Mouse (Mus musculus): ENCODE results near the gene Nmnat2. TPM values are rescaled to one million over a fixed set of nuclear protein-coding genes. Genes with fewer than 3 reads are reported as not detected.
A peak's percentile ranks its signal among the peaks of the same experiment; 100 is the strongest.

Nmnat2 gene
- polyA plus RNA-seq, 1 experiment, result 3.2 TPM

- H3K36me3 ChIP-seq (ENCODE audit: control insufficient read depth, insufficient read depth, low read length), result no peaks in the 10 kb centered on the region
- H3K4me1 ChIP-seq (ENCODE audit: control insufficient read depth, insufficient read depth, low read length), result peaks cover 3% of the 10 kb centered on the region
- H3K27ac ChIP-seq (ENCODE audit: control insufficient read depth, insufficient read depth, low read depth, low read length), result no peak overlapping the region
- peak overlapping the region; percentile 2 for H3K4me3 ChIP-seq (ENCODE audit: control insufficient read depth, low read depth, low read length)
- peak; percentile 41; the same call in 1 of the 2 replicates for TF ChIP-seq CTCF (IDR thresholded peaks at IDR 0.05; ENCODE audit: control insufficient read depth, insufficient read depth, insufficient replicate concordance, low read depth, low read length)
- no peak for TF ChIP-seq POLR2A (IDR thresholded peaks at IDR 0.05; ENCODE audit: control insufficient read depth, low read depth, low read length)
- no peaks in the 10 kb centered on the region for H3K27me3 ChIP-seq (ENCODE audit: control insufficient read depth, insufficient read depth, low read length)
These were observed 146.6 kb downstream of the Nmnat2 start for GRCm38 (mm10) chr1:153101327-153101880.

GRCm38 (mm10) chr1:153102296-153103185 is 147.7 kb downstream of the Nmnat2 start:
- TF ChIP-seq CTCF (IDR thresholded peaks at IDR 0.05; ENCODE audit: control insufficient read depth, insufficient read depth, insufficient replicate concordance, low read depth, low read length), result no peak

GRCm38 (mm10) chr1:153103186-153103554 is 148.4 kb downstream of the Nmnat2 start:
- TF ChIP-seq POLR2A (IDR thresholded peaks at IDR 0.05; ENCODE audit: control insufficient read depth, low read depth, low read length) (no peak), CTCF (IDR thresholded peaks at IDR 0.05; ENCODE audit: control insufficient read depth, insufficient read depth, insufficient replicate concordance, low read depth, low read length) (no peak)
- H3K27me3 ChIP-seq (ENCODE audit: control insufficient read depth, insufficient read depth, low read length), result no peaks in the 10 kb centered on the region
- H3K27ac ChIP-seq (ENCODE audit: control insufficient read depth, insufficient read depth, low read depth, low read length), result no peak overlapping the region
- H3K36me3 ChIP-seq (ENCODE audit: control insufficient read depth, insufficient read depth, low read length), result no peaks in the 10 kb centered on the region
- no peak overlapping the region for H3K4me3 ChIP-seq (ENCODE audit: control insufficient read depth, low read depth, low read length)
- peaks cover 8% of the 10 kb centered on the region for H3K4me1 ChIP-seq (ENCODE audit: control insufficient read depth, insufficient read depth, low read length)

More at GRCm38 (mm10) chr1:153102296-153103185, 147.7 kb downstream of the Nmnat2 start:
- Histone ChIP-seq H3K27me3 (ENCODE audit: control insufficient read depth, insufficient read depth, low read length) (no peaks in the 10 kb centered on the region), H3K4me3 (ENCODE audit: control insufficient read depth, low read depth, low read length) (no peak overlapping the region), H3K36me3 (ENCODE audit: control insufficient read depth, insufficient read depth, low read length) (no peaks in the 10 kb centered on the region), H3K27ac (ENCODE audit: control insufficient read depth, insufficient read depth, low read depth, low read length) (no peak overlapping the region), H3K4me1 (ENCODE audit: control insufficient read depth, insufficient read depth, low read length) (peaks cover 3% of the 10 kb centered on the region)

DNA sequence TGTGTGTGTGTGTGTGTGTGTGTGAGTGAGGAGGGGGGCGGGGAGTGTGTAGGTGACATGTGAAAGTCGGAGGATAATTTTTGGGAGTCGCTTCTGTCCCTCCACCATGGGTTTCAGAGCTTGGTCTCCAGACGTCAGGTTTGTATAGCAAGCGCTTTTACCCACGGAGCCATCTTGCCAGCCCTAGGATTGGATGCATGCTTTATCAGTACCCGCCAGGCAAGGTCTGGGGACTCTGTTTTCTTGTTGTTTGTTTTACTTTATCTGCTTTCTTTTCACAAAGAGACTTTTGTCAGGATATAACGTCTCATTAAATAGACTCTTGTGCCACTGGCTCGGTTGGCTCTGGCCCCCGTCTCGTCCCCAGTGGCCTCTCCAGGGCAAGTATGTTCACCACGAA is 150.0 kb downstream of the Nmnat2 start:
- Histone ChIP-seq H3K27ac (ENCODE audit: control insufficient read depth, insufficient read depth, low read depth, low read length) (no peak overlapping the region), H3K4me3 (ENCODE audit: control insufficient read depth, low read depth, low read length) (no peak overlapping the region), H3K4me1 (ENCODE audit: control insufficient read depth, insufficient read depth, low read length) (peaks cover 8% of the 10 kb centered on the region), H3K27me3 (ENCODE audit: control insufficient read depth, insufficient read depth, low read length) (no peaks in the 10 kb centered on the region), H3K36me3 (ENCODE audit: control insufficient read depth, insufficient read depth, low read length) (no peaks in the 10 kb centered on the region)
- TF ChIP-seq CTCF (IDR thresholded peaks at IDR 0.05; ENCODE audit: control insufficient read depth, insufficient read depth, insufficient replicate concordance, low read depth, low read length), result no peak
- no peak for TF ChIP-seq POLR2A (IDR thresholded peaks at IDR 0.05; ENCODE audit: control insufficient read depth, low read depth, low read length)

DNA sequence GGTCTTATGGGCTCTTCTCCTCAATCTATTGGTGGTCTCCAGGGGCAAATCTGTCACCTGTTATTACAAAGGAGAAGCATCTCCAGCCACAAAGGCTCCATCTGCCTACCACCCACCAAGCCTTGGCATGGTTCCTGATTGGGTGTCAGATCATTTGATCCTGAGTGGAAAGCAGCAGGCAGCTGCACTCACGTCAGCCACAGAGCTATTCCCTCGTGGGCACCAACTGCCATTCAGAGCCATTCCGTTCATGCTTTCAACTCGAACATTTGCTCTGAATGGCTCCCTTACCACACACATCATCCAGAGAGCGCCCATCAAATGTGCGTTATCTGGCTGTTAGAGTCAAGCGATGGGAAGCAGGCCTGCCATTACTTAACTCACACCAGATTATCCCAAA is 153.1 kb downstream of the Nmnat2 start:
- Histone ChIP-seq H3K36me3 (ENCODE audit: control insufficient read depth, insufficient read depth, low read length) (no peaks in the 10 kb centered on the region), H3K27me3 (ENCODE audit: control insufficient read depth, insufficient read depth, low read length) (no peaks in the 10 kb centered on the region), H3K4me3 (ENCODE audit: control insufficient read depth, low read depth, low read length) (no peak overlapping the region), H3K27ac (ENCODE audit: control insufficient read depth, insufficient read depth, low read depth, low read length) (no peak overlapping the region), H3K4me1 (ENCODE audit: control insufficient read depth, insufficient read depth, low read length) (peaks cover 4% of the 10 kb centered on the region)
- TF ChIP-seq POLR2A (IDR thresholded peaks at IDR 0.05; ENCODE audit: control insufficient read depth, low read depth, low read length) (no peak), CTCF (IDR thresholded peaks at IDR 0.05; ENCODE audit: control insufficient read depth, insufficient read depth, insufficient replicate concordance, low read depth, low read length) (no peak)

DNA sequence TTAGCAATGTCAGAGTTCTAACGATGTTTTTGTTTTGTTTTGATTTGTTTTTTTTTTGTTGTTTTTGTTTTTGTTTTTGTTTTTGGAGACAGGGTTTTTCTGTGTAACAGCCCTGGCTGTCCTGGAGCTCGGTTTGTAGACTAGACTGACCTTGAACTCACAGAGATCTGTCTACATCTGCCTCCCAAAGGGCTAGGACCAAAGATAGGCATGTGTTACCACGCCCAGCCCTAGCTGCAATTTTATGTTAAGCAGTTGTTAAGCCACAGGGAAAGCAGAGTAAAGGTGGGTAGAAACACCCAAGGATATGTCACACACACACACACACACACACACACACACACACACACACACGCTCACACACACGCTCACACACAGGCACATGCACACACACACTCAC is 154.6 kb downstream of the Nmnat2 start:
- no peak overlapping the region for H3K27ac ChIP-seq (ENCODE audit: control insufficient read depth, insufficient read depth, low read depth, low read length)
- peaks cover 4% of the 10 kb centered on the region for H3K4me1 ChIP-seq (ENCODE audit: control insufficient read depth, insufficient read depth, low read length)
- no peaks in the 10 kb centered on the region for H3K27me3 ChIP-seq (ENCODE audit: control insufficient read depth, insufficient read depth, low read length)
- H3K36me3 ChIP-seq (ENCODE audit: control insufficient read depth, insufficient read depth, low read length), result no peaks in the 10 kb centered on the region
- no peak for TF ChIP-seq CTCF (IDR thresholded peaks at IDR 0.05; ENCODE audit: control insufficient read depth, insufficient read depth, insufficient replicate concordance, low read depth, low read length)
- no peak for TF ChIP-seq POLR2A (IDR thresholded peaks at IDR 0.05; ENCODE audit: control insufficient read depth, low read depth, low read length)
- H3K4me3 ChIP-seq (ENCODE audit: control insufficient read depth, low read depth, low read length), result no peak overlapping the region

GRCm38 (mm10) chr1:153109836-153110235 is 155.0 kb downstream of the Nmnat2 start:
- H3K27me3 ChIP-seq (ENCODE audit: control insufficient read depth, insufficient read depth, low read length), result no peaks in the 10 kb centered on the region
- no peak overlapping the region for H3K4me3 ChIP-seq (ENCODE audit: control insufficient read depth, low read depth, low read length)
- H3K36me3 ChIP-seq (ENCODE audit: control insufficient read depth, insufficient read depth, low read length), result no peaks in the 10 kb centered on the region
- TF ChIP-seq POLR2A (IDR thresholded peaks at IDR 0.05; ENCODE audit: control insufficient read depth, low read depth, low read length) (no peak), CTCF (IDR thresholded peaks at IDR 0.05; ENCODE audit: control insufficient read depth, insufficient read depth, insufficient replicate concordance, low read depth, low read length) (no peak)
- H3K4me1 ChIP-seq (ENCODE audit: control insufficient read depth, insufficient read depth, low read length), result peaks cover 4% of the 10 kb centered on the region
- H3K27ac ChIP-seq (ENCODE audit: control insufficient read depth, insufficient read depth, low read depth, low read length), result no peak overlapping the region

All from testis, adult 2 months (tissue).